Mouse (Mus musculus) lung, adult 18-20 months (tissue): ENCODE measurements around the gene Gm28305.

Experiments used
- DNase-seq, 2 experiments: peaks; one replicate each; pipeline ENCODE4 v3.0.0; 2022; ENCODE audit warnings: mixed read lengths in 2 of 2

Gm28305 gene

DNA sequence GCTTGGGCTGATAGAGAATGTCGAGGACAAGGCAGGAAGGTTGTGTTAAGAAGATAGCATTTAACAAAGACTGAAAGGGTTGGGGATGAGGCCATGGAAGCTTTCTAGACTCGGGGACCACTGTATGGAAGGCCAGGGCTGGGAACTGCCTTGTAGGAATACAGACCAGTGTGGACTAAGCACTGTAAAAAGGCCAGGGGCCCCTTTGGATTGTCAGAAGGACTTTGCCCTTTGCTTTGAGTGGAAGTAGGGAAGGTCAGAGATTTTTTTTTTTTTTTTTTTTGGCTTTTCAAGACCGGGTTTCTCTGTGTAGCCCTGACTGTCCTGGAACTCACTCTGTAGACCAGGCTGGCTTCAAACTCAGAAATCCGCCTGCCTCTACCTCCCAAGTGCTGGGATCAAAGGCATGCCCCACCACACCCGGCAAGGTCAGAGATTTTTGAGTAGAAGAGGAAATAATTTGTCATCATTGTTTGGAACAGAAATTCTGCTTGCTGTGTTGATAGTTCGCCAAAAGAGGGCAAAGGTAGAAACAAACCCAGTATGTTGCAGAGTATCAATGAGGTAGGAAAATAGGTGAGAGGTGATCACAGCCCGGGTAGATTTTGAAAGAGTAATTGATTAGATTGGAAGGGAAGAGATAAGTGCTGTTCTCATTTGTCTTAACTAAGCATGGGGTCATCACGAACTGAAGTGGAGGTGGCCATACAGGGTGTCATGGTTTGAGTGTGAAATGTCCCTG is 30.6 kb downstream of the Gm28305 start:
- no peak for DNase-seq

DNA sequence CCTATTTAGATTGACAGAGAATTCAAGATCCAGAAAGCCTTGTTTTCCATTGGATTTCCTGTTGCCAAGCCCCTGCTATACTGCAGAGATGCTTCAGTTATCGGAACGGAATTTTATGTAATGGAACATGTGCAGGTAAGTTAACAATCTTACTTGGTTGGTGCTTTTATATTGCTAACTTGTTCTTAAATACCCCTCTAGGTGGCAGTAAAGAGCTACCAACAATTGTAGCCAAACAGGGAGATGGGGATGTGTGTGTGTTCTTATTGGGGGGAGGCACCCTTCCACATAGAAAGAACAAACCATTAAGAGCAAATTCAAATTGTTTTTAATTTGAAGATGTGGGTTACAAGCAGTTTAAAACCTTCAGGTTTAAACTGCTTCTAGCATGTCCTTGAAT is 35.3 kb downstream of the Gm28305 start:
- DNase-seq: no peak

DNA sequence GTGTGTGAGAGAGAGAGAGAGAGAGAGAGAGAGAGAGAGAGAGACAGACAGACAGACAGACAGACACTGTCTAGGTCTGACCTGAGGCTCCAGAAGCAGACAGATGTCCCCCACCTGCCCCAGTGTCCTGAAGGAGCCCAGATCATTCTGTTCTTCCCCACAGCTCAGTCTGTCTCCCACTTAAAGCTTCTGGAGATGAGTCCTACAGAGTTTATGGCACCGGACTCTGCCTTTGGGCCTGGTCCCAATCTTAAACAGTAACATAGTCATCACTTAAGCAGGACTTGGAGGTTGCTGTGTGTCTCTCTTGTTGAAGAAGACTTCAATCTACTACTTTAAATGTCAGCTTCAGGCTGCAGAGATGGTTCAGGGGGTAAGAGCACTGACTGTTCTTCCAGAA is 38.3 kb downstream of the Gm28305 start:
- DNase-seq: no peak

DNA sequence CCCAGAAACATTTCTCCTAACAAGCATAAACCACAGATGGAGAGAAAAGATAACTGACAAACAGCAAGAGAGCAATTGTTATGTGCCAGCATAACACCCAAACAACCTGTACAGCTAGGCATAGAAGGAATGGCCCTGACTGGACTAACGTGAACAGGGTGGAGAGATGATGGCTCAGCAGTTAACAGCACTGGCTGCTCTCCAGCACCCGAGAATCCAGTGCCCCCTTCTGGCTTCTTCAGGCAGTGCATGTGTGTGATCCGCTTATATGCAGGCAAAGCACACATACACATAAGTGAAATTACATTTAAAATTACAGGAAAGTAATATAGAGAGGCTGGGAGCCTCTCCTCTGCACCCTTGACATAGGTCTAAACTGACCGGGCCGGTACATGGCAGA is 38.9 kb downstream of the Gm28305 start:
- peak; percentile 26 to 49 for DNase-seq

DNA sequence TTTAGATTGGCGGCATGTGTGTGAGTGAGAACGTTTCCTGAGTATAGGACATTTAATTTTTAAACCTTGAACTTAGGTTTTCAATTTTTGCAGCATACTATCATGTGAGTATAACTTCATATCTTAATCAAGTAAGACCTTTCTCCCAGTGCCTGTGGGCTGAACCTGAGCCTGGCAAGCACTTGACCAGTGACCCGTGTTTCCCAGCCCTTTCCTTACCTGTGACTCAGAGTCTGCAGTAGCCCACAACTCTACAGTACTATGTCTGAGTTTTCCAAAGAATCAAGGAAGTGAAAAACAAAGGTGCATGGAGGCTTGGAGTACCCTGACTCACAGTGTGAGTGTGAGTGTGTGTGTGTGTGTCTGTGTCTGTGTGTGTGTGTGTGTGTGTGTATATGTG is 39.6 kb downstream of the Gm28305 start:
- no peak for DNase-seq

DNA sequence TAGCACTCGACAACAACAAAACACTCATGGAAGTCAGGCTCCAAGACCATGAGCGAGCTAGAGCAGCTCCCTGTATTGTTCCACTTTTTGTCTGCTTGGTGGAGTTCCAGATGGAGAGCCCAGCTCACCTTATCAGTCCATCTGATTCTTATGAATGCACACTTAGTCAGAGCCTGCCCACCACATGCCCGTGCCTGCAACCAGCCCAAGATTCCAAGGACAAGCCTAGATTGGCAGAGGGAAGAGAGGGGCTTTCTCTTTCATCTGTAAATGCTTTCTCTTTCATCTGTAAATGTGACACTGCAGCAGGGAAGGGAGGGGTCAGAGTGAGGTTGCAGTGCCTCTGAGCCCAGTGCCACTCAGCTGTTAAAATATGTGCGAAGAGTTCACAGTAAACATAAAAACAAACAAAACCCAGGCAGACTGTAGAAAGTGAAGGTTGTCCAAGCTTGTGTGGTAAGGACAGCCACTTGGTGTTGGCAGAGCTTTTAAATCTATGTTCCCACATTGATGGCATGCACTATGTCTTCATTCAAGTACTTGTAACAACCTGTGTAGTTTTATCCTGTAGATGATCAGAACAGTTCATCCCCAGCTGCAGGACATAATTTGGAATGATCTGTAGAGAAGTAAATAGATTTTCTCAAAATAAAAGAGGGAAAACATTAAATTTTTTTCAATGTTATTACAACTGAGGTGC is 45.4 kb downstream of the Gm28305 start:
- no peak for DNase-seq

DNA sequence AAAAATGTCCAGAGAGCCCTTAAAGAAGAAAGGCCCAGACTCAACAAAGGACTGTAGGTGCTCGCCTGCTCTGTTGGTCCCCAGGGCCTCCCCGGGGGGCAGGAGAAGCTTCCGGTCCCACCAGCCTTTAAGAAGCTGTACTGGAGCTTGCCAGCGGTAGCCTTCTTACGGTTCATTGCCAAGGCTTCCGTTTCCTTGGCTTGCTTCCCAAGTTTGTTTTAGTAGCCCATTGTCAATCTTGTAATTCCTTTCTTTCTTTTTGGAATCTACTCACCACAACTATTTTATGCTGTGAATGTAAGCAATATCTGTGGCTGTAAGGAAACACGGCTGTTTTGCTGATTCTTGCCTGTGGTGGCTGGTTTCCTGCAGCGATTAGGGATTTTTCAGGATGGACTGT is 48.1 kb downstream of the Gm28305 start:
- peak; percentile 62 to 77 for DNase-seq

DNA sequence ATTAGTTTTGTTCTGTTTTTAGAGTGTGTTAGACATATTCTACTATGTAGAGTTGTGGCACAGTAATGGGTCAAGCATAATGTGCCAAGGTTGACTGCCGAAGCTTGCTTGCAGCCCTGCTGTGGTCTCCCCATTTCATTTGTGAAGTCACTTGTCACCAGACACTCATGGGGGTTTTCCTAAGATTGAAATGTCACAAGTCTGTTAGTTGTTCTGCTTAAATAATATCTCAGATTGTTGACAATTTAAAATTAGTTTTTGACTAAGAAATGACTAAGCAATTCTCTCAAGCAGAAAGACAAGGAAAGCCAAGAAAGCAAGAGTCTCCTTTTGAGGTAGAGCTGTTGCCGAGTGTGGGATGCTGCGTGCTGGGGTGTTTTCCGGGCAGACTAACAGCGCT is 52.5 kb downstream of the Gm28305 start:
- DNase-seq: no peak

DNA sequence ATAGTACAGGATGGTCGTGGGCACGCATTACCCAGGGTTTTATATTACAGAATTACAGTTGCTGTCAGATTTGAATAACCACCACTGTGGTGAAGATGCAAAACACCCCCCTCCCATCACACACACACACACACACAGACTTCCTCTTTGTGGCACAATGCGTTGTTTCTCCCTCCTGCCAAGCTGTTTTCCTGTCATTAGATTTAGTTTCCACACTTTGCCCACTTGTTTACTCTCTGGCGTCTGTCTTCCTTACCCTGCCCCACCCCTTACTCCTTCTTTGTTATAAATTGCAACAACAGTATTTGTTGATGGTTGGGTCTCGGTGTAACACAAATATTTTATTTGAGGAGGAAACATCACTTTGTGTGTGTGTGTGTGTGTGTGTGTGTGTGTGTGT is 57.8 kb downstream of the Gm28305 start:
- DNase-seq: peak; percentile 20 to 57

DNA sequence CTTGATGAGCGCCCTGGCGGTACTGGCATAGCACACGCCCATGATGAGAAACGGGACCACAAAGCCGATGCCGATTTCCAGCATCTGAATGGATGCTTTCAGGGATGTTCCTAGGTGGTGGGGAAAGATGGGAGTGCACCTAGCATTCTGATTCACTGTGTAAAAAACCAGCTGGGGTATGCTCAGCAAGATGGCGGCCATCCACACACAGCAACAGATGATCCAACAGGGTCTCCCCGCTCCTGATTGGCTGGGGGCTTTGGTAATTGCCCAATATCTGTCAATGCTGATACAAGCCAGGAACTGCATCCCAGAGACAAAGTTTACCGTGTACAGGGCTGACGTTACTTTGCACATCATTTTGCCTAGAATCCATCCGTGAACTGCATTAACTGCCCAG is 58.6 kb downstream of the Gm28305 start:
- no peak for DNase-seq

DNA sequence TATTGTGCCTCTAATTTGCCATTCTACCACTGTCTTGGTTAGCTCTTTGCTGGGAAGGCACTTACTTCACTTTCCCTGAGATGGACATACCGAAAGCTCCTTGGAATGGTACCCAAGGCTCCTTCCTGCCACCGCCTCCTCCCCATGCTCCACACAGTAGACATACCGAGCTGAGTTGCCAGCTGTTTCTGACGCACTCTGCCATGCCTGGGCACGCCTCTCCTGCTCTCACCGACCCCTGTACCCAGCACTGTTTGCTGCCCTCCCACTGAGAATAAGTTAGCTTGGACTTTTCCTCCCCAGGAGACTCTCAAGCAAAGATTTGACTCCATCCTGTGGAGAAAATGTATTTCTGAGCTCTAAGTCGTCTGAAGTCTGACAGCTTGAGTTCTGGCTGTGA is 60.4 kb downstream of the Gm28305 start:
- DNase-seq: peak in 1 of 2 experiments; percentile 16

DNA sequence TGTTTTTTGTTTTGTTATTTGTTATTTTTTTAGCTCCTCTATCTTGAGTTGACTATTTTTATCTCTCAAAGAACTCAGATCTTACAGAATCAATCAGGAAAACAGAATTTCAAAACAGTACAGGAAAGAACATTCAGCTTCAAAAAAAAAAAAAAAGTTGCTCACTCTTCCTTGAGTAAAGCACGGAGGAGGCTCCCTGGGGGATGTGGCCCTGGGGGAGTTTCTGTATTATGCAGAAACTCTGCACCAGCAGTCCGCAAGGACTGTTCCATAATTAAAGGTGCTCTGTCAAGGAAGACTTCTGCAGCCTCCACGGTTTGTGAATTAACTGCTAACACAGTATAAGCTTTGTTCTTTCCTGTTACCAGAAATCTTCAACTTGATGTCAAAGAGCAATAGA is 61.0 kb downstream of the Gm28305 start:
- DNase-seq: no peak

DNA sequence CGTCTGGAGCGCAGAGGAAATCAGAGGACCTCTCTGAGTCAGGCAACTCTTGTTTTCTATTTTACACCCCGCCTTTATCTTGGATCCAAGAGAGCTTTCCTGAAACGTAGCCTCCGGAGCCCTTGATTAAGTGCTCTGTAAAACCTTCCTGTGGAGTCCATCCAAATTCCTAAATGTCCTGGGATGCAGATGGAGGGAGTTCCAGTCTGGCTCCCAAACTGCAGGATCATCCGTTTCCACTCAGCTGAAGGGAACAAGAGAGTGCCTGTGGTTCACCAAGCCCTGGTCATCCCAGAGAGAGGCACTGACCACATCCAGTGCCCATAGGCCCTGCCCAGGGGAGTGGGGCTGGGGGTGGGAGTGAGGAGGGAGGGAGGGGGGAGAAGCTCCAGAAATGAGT is 61.8 kb downstream of the Gm28305 start:
- no peak for DNase-seq

DNA sequence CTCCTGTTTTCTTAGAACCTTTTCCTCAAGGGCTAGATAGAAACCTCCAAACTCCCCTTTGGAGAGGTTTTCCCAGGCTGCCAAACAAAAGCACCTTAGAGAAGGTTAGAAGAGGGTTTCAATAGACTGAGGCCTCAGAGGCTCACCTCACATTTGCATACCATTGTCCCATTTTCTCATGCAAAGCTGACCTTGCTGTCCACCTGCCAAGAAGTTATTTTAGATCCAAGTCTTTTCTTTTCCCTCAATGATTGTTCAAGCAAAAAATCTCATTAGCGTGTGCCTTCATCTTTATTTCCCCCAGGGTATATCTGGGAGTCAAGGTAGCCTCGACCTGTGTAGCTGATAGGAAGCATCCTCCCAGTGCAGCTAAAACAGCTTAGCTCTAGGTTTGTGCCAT is 62.4 kb downstream of the Gm28305 start:
- no peak for DNase-seq

DNA sequence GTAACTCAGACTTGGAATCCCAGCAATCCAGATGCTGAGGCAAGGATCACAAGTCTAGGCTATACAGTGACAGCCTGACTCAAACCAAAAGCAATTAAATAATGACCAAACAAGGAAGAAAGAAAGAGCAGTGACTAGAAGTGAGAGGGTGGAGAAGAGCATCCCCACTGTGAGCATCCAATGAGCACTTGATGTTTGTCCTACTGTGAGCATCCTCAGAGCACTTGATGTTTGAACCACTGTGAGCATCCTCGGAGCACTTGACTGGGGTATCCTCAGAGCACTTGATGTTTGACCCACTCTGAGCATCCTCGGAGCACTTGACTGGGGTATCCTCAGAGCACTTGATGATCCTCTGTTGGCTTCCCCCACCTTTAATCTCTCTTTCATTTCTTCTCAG is 64.5 kb downstream of the Gm28305 start:
- DNase-seq: no peak

DNA sequence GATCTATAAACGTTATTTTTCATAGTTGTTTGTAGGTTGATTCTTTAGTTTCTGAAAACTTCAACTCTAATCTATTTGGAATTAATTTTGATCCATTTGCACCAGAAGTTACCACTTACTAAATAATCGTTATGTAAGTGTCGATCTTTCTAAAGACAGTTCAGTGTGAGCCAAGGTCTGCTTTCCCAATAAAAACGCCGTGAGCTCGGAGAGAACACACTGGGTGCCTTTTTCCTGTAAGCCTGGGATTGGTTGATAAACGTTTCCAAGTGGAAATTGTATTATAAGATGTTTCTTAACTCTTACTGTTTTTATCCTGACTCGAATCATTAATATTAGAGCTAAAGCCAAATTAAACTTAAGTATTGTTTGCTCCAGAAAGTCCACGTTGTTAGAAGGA is 66.5 kb downstream of the Gm28305 start:
- no peak for DNase-seq

DNA sequence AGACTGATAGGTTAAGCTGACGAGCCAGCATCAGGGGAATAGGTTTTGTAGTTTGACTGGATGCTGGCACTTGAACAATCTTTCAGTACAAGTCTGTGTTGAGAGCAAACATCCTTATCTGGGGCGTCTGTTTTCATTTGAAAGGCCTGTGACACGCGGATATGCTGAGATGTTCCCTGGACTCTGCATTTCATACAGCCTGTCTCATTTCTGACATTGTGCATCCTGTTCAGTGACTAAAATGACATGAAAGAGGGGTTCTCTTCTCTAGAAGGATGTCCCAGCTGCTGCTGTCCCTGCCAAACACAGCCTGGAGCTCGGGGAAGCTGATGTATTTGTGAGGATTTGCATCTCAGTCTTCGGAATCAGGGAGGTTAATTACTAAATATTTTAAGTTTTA is 67.0 kb downstream of the Gm28305 start:
- no peak for DNase-seq

DNA sequence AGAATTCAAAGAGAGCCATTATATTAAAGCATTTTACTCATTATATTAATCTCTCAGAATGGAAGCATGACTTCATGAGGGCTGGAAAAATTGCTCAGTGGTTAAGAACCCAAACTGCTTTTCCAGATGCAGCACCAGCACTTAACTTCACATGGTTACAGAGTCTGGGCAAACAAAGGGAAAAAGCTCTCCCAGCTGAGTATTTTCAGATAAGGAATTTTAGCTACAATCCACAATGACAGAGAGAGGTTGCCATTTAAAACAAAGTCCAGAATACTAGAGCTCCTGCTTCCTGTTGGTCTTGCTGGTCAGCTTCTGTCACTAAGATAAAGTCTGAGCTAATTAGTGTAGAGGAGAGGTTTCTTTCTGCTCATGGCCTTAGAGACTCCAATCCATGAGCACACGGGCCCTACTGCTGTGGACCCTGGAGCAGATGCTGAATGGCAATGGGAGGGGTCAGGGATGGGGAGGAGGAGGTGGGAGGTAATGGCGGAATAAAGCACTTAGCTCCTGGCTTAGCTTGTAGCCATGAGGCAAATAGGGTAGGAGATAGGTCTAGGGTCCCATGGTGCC is 68.2 kb downstream of the Gm28305 start:
- no peak for DNase-seq

DNA sequence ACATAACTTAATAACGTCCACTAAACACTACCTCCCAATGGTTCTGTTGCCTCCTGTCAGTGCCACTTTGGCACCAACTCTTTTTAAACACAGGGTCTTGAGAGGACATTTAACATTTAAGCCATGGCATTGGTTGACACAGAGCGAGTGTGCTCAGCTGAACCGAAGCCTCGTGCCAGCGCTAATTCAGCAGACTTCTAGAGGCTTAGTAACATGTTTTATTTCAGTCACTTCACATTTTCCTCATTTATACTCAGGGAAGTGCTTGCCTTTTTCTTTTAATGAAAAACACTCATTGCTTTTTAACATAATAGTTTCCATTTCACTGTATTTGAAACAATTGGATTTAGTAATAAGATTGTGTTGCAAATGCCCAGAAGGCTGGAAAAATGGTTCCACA is 68.7 kb downstream of the Gm28305 start:
- no peak for DNase-seq

DNA sequence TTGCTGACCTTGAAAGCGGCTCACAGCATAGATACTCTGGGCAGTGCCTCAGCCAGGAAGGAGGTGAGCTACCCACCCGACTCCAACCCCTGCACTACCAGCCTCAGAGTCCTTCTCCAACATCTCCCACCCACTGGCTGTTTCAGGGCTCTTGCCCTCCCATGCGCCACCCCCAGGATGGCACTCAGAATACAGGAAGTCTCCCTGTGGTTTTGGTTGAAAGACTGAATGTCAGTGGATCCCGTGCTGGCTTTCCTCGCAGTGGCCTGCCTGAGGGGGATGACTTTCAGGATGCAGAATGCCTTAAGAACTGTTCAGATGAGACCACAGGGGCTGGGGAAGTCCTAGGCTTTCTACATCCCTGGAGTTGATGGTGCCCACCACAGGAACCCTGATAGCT is 82.6 kb downstream of the Gm28305 start:
- DNase-seq: no peak

DNA sequence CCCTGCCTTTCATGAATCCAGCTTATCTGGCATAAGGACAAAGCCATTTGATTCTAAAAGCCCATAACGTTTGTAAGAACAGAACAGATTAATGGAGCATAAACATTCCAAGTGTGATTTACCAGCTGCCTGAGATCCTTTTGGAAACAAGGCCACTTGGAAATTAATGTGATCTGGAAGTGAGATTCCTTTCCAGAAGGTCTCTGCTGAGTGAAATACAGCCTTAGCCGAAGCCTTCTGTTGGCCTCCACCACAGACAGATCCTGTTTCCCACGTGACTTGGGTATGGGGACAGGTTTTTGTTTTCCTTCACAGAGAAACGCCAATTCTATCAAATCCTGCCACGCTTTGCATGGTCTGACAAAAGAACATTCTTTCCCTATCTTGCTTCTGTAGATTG is 83.2 kb downstream of the Gm28305 start:
- DNase-seq: no peak
